Mouse (Mus musculus): Measurements from ENCODE around the gene Snapc2. TPM values are rescaled to one million over a fixed set of nuclear protein-coding genes. Genes with fewer than 3 reads are reported as not detected.
A peak's percentile ranks its signal among the peaks of the same experiment; 100 is the strongest.
"Not testable (repeated sequence)": the region's sequence is repeated elsewhere in the genome, so short reads cannot be mapped to it uniquely, and the experiment has no call there.

Gene Snapc2
- total RNA-seq, 2 experiments from 2014 or later, result 30.6 to 31.8 TPM

DNA sequence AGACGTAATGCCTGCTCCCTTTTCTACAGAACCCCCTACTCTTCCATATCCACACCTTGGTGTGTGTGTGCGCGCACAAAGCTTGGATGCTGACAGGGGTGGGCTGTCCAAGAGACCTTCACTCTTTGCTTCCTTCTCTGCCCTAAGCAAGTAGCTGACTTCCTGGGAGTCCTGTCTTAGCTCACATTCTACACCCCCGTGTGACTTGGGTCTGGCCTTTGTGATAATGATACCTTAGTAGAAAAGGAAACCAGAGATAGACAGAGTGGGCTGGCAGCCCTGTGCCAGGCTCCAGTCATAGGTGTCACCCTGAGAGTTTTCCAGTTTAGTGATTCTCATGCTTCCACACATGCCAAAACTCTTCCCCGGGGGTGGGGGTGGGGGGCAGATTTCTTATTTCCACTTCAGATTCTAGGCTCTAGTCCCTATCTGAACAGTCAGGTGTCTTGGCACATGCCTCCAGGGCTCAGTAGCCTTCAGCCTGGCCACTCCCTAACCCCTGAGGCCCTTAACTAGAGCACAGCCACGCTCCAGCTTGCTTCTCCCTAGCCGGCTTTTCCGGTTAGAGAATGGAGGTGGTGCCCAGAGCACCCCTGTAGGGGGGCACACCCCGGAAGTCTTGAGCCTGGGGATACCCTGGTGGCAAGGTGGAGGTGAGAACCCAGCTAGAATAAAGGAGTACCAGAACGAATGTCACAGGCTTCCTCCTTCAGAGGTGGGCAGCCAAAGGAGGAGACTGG lies 22.1 kb upstream of the Snapc2 start:
- no peak for DNase-seq (ENCODE audit: low spot score in 2 of 2)

DNA sequence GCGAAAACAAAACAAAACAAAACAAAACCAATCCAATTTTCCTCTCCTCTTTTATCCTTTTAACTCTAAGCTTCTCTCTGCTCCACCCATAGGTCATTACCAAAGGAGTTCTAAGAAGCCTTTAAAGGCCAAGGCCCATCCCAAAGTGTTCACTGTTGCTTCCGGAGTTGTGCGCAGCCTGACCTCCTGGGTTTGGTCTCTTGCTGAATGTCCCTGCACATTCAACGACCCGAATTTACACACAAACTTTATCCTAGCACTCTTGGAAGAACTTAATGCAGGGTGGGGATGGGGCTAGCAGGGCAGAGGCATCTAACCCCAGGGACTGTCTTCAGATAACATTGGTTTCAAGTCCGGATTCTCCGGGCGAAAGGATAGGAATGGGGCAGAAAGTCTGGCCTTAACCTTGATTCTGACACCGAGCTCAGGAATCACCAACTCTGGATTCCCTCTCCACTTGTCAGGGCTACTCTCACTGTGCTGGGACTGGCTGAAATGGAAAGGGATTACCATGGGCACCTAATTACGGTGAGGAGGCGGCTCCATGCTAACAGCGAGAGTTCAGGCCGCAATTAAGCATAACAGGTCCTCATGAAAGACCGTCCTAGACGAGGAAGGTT lies 15.0 kb upstream of the Snapc2 start:
- no peak for DNase-seq (ENCODE audit: low spot score in 2 of 2)

GRCm38 (mm10) chr8:4238434-4239192 lies 14.3 kb upstream of the Snapc2 start, which contains the start of the genes Map2k7 and Gm49320:
Map2k7 (plus strand) TSS chr8:4238740.
Gm49320 (plus strand) TSS chr8:4238865.
- DNase-seq (ENCODE audit: low spot score in 2 of 2), result peak; percentile 100

DNA sequence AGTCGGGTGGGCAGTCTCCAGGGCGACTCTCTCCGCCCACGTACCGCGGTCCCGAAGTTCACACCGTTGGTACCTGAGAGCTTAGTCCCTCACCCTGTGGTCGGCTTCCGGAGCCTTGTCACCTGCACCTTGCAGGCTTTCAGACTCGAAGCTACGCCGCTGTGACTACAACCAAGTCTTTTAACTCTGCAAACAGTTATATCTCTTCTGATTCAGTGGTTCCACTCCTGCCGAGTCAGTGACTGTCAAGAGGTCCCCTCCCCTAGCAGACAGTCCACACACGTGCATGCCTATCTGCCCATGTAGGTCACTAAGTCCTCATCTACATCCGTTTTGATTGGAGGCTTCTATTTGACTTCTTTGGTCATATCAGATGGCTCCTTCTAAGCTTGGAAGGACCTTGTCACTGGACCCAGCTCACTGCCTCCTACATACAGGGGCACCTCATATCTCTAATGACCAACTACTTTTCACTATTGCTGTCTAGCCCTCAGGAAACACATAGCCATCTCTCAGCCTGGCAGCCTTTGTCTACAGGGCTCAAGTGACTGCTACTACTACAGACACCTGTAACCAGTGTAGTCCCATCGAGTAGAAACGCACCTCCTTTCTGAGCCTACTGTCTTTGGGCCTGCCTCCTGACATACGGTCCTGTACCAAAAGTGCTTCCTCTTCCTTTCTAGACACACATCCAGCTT lies 13.5 kb upstream of the Snapc2 start:
- DNase-seq (ENCODE audit: low spot score in 2 of 2), result no peak

GRCm38 (mm10) chr8:4245061-4245460 lies 7.8 kb upstream of the Snapc2 start:
- no peak for DNase-seq (ENCODE audit: low spot score in 2 of 2)

- no peak for DNase-seq (ENCODE audit: low spot score in 2 of 2)
Measured at GRCm38 (mm10) chr8:4245737-4246136, 7.1 kb upstream of the Snapc2 start.

GRCm38 (mm10) chr8:4247241-4247640 lies 5.6 kb upstream of the Snapc2 start:
- no peak for DNase-seq (ENCODE audit: low spot score in 2 of 2)

- no peak for DNase-seq (ENCODE audit: low spot score in 2 of 2)
Measured at GRCm38 (mm10) chr8:4247951-4248540, 4.8 kb upstream of the Snapc2 start, which contains the start of gene Tgfbr3l. Tgfbr3l (plus strand) TSS chr8:4248214.

GRCm38 (mm10) chr8:4249213-4249612 lies 3.7 kb upstream of the Snapc2 start:
- peak in 1 of 2 experiments; percentile 47 for DNase-seq (ENCODE audit: low spot score in 2 of 2)

- peak; percentile 88 to 89 for DNase-seq (ENCODE audit: low spot score in 2 of 2)
Measured at GRCm38 (mm10) chr8:4250306-4250970, 2.4 kb upstream of the Snapc2 start.

DNA sequence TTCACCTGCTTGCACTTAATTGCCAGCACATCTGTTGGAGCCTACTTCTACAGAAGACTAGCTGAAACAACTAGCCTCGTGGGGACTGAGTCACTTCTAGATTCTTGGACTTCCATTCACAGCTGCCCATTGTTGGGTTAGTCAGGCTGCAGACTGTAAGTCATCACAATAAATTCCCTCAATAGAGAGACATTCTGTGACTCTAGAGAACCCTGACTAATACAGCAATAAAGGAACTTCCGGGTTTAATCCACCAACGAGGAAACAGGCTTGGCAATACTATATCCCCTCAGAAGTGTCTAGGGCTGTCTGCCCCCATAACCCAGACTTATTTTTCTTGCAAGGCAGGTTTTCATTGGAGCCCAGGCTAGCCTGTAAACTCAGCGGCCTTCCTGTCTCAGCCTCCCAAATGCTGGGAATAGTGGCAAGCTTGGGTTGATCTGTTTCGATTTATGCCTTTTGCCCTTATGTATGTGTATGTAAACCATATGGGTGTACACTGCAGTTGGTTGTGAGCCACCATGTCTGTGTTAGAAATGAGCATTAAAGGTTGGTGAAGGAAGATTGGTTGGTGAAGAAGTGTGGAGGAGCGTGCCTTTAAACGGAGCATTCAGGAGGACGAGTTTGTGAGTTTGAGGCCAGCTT lies 642 bp upstream of the Snapc2 start:
- DNase-seq (ENCODE audit: low spot score in 2 of 2), result no peak

DNA sequence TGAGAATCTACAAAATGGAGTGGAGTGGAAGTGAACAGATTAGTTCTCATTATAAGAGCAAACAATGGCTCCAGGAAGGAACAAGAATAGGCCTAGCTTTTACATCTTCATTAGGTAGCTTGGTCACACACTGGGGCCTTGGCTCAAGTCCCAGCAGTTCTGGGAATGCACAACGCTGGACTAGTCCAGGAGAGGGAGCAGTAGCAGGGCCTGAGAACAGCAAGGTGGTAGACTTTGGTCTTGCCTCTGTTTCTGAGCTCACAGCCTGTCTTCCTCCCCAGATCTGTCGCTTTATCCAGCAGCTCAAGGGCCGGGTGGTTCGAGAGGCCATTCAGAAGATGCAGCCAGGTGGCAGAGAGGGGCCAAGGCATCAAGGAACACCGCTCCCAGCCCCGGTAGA lies 1.1 kb downstream of the Snapc2 start:
- DNase-seq (ENCODE audit: low spot score in 2 of 2), result peak; percentile 49 to 61

DNA sequence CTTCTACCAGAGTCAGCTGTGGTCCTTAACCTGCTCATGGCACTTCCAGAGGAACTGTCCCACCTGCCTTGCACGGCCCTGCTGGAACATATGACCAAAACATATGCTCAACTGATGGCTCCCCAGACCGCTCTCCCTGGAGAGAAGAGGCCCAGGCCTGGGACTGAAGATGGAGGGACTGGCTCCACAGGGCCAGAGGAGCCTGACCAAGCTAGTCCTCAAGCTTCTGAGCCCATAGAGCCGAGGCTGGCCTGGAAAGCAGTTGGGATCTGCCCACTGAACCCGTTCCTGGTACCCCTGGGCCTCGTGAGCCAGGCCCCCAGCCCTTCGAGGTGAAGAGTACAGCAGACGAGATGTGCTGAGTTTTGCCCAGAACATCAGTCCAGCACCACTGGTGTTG lies 2.6 kb downstream of the Snapc2 start:
- not testable (repeated sequence) for DNase-seq (ENCODE audit: low spot score in 2 of 2)

DNA sequence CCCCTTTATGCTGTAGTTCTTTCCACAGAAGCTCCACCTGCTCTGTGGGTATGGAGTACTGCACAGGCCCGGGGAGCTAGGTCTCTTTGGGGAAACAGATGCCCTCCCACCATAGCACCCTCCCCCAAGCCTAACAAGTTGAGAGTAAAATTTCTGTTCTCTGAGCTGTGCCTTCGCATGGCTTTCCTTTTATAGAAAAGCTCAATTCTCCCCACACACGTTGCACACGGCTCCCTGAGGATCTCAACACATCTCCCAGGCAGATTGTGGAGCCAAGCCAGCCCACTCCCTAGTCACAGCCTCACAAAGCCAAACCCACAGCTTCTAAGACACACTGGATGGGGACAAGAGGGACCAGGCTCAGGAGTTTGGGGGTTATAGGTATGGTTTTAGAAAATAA lies 4.0 kb downstream of the Snapc2 start:
- peak; percentile 86 to 91 for DNase-seq (ENCODE audit: low spot score in 2 of 2)

DNA sequence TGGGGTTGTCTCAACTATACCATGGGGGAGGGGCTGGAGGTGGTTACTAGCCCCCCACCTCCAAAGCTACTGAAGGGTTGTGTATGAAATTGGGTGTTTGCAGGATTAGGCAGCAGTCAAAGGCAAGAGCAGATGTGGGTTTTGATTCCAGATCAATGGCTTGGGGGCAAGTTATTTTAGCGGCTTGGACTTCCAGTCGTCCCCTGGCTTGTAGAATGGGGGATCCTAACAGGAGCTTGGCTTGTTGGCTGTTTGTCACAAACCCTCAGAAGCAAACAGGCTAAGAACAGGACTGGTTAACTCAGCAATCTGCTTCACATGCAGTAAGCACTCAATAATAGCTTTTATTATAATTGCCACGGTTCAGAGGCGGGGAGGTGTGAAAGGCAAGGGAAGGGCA lies 4.5 kb downstream of the Snapc2 start:
- DNase-seq (ENCODE audit: low spot score in 2 of 2), result no peak

DNA sequence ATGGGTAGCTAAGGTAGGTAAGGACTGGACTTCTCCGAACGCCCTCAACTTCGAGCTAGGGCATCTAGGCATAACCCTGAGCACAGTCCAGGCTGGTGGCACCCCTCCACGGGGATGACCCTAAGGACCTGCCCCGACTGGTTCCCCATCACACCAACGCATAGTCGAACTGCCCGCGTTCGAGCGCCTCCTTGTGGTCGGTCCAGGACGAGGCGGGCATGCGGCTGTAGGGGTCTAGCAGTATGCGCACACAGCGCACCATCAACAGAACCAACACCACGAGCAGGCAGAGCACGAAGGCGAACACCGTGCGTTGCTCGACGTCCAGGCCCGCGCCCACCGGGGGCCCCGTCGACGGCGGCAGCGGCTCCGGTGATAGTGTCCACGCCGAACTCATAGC lies 5.4 kb downstream of the Snapc2 start:
- DNase-seq (ENCODE audit: low spot score in 2 of 2), result peak; percentile 82 to 84

- peak; percentile 30 to 42 for DNase-seq (ENCODE audit: low spot score in 2 of 2)
Measured at GRCm38 (mm10) chr8:4258678-4259077, 5.8 kb downstream of the Snapc2 start.

DNA sequence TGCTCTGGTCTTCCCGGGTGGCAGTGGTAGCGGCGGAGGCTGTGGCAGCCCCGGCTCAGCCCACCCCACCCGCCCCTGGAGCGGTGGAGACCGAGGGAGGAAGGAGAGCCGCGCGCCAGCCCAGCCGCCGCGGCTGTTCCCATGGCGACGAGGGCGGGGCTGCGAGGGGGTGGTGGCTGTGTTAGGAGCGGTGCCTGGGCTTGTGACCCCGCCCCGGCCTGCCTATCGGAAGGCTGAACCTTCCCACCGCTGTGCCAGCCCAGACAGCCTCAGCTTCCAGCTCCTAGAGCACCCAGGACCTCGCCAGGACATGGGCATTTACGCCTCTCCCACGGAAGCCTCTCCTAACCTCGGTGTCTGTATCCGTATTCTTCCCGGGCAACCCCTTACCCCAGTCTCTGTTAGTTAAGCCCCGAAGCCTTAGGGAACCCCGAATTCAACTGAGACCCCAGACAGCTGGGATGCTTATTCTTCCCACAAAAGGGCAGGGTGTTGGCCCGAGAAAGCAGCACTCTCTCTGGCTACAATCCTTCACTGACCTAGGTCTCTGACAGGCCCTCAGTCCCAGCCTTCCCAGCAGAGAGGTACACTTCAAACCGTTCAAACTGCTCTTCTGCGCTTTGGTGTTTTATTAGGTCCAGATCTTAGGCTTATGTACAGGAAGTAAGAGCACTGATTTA lies 6.4 kb downstream of the Snapc2 start, which contains the start of gene Ctxn1:
Ctxn1 (minus strand) TSS at position 150 of the 680 bp plus-strand sequence.
- peak; percentile 95 for DNase-seq (ENCODE audit: low spot score in 2 of 2)

DNA sequence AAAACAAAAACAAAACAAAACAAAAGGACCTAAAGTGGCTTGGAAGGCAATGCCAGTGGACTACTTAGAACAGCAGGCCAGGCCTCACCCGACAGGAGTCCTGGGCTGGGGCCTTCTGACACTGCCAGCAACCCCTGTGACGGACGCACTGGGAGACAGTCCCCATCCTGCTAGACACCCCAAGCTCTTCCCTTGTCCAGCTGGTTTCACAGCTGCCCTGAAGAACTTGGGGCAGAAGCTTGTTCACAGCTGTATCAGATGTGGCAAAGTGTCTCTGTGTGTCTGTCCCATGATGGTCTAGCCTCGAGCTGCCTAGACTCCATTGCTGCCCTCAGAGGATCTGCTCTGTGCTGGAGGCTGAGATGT lies 6.9 kb downstream of the Snapc2 start:
- DNase-seq (ENCODE audit: low spot score in 2 of 2), result no peak

All from left cerebral cortex, adult 18-20 months (tissue).